Mouse (Mus musculus) layer of hippocampus, adult 6 months (tissue): ENCODE data around the gene 2210016F16Rik. TPM values are rescaled to one million over a fixed set of nuclear protein-coding genes. Genes with fewer than 3 reads are reported as not detected.
A peak's percentile ranks its signal among the peaks of the same experiment; 100 is the strongest.

Source experiments
- long read RNA-seq, 2 experiments: library from polyadenylated mRNA; unstranded; transcript quantifications; one replicate each; pipeline ENCODE4 v2.0.0; 2019 to 2020
- microRNA-seq: library from miRNA; unstranded; fragments of <30 nt; microRNA quantifications from one replicate; pipeline ENCODE4 v1.2.0, GENCODE M21; 2020
- polyA plus RNA-seq: library from polyadenylated mRNA; unstranded; fragments of <200 nt; fragmentation: Nextera tagmentation; gene quantifications from 2 replicates; pipeline ENCODE4 v1.2.3, GENCODE M21; 2021

2210016F16Rik gene
- 16.0 and 17.9 TPM in 2 replicates for polyA plus RNA-seq
- long read RNA-seq, experiment 1, transcript 2210016F16Rik-201 (4 exons, 3,051 nt): major isoform, 49 of 52 reads
- long read RNA-seq, experiment 1, partial matches to known transcripts: 2 of 52 reads
- long read RNA-seq, experiment 1, other reads (novel, unspliced or antisense): 1 of 52 reads
- long read RNA-seq, experiment 2, transcript 2210016F16Rik-201 (4 exons, 3,051 nt): major isoform, 83 of 84 reads
- long read RNA-seq, experiment 2, partial matches to known transcripts: 1 of 84 reads
- long read RNA-seq, experiment 2, other reads (novel, unspliced or antisense): 0 of 84 reads

DNA sequence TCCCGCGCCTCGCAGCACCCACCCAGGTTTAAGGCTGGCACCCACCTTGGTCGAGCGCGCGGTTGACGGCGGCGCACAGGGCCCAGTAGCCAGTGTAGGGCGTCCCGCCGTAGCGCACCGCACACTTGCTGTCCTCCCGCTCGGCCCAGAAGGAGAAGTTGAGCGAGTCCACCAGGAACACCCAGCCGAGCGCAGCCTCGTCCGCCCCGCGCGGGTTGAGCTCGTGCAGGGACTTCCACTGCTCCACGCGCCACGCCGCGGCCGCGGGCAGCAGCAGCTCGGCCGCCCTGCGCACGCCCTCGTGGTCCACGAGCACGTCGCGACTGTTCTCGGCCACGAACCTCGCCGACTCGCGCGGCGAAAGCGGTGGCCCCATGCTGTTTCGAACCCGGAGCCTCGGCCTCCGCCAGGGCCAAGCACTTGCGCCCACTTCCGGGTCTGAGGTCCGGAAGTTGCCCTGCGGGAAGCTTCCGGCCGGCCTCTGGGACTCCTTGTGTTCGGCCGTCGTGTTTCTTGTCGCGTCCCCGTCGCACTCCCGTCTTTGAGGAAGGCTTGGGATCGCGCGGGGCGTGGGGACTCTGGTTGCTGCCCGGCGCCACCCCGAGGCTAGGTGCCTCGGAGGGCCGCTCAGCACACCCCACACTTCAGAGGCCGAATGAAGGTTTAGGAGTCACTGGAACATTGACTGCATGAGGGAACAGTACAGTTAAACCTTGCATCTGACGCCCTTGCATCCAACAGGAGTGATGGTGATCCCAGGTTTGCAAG is at the start of gene 2210016F16Rik:
Gene 2210016F16Rik, minus strand, starts transcription at position 447 of the 768 bp plus-strand sequence.

GRCm38 (mm10) chr13:58403243-58403642 is 18.2 kb upstream of the 2210016F16Rik start, which contains the start of gene Hnrnpk:
Gene Hnrnpk (minus strand): TSS chr13:58403343.

GRCm38 (mm10) chr13:58402003-58402743 is 17.1 kb upstream of the 2210016F16Rik start, which contains the start of gene Rmi1:
Gene Rmi1 (plus strand): TSS chr13:58402248.

DNA sequence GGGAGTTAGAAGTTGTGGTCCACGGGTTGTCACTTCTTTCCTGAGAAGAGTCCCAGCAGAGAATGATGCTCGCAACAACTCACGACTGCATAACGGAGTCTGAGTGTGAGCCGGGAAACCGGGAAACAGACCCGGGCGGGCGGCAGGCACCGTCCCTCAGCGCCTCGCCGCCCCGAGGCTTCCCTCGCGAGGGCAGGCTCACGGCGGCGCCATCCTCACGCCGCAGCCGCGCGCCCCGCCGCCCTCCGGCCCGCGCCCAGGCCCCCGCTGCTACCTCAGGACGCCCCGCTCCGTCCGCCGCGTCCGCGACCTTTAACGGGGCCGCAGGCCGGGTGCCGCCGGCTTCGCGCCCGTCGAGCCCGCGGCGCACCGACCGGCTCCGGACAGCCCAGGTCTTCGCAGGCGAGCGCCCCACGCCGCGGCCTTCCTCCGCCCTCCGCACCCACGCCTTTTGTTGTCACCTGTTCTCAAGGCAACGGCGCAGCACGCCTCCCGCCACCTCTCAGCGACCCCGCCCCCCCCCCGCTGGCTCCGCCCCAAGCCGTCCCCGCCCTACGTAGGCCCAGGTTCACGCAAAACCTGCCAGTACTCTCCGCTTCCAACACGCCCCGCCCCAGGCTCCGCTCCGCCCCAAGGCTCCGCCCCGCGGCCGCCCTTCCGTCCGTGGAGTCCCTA is 26.3 kb downstream of the 2210016F16Rik start, which contains the start of gene Kif27:
Gene Kif27, minus strand, starts transcription at position 494 of the 675 bp plus-strand sequence.

Small RNA genes within 50 kb of the gene (microRNA-seq; reads per million reads assigned to microRNA genes)
- 28.3 reads per million, percentile 45 among the genes with 10 or more reads in this experiment for gene Mir7-1

Other genes with a start within 250 kb of the 2210016F16Rik start
- gene Idnk, start 227.6 kb downstream of the 2210016F16Rik start, polyA plus RNA-seq: 61.7 and 64.1 TPM in 2 replicates
- 56.3 and 68.7 TPM in 2 replicates for gene Ubqln1, start 169.6 kb downstream of the 2210016F16Rik start, polyA plus RNA-seq
- gene Gkap1, start 109.5 kb downstream of the 2210016F16Rik start, polyA plus RNA-seq: 5.3 and 7.8 TPM in 2 replicates
- gene Kif27, start 26.1 kb downstream of the 2210016F16Rik start, polyA plus RNA-seq: 0.35 and 0.63 TPM in 2 replicates
- 9.2 and 9.5 TPM in 2 replicates for gene Rmi1, start 17.0 kb upstream of the 2210016F16Rik start, polyA plus RNA-seq
- 376 and 385 TPM in 2 replicates for gene Hnrnpk, start 18.1 kb upstream of the 2210016F16Rik start, polyA plus RNA-seq
- gene Slc28a3, start 225.7 kb upstream of the 2210016F16Rik start, polyA plus RNA-seq: 0.11 and 0.36 TPM in 2 replicates